Mouse (Mus musculus) liver, embryonic 15.5 days (tissue): ENCODE measurements around the gene Tfap2a. TPM values are rescaled to one million over a fixed set of nuclear protein-coding genes. Genes with fewer than 3 reads are reported as not detected.

Experiments used
- ATAC-seq: fragments of 200-750 bp; cut with Nextera tagmentation; 2 replicates; pipeline ENCODE4 v1.8.0; 2017; ENCODE audit warnings: moderate number of reproducible peaks, mild to moderate bottlenecking, moderate library complexity; ENCODE audit not compliant: insufficient read depth
- H3K27ac ChIP-seq: fragments of 300-500 bp; sonication (generic); replicated peaks from 2 replicates; pipeline ENCODE4 v1.5.1; 2015; ENCODE audit warnings: mild to moderate bottlenecking, inconsistent platforms
- H3K27me3 ChIP-seq: fragments of 300-500 bp; sonication (generic); 2 replicates; pipeline ENCODE4 v1.6.1; 2015; ENCODE audit warnings: mild to moderate bottlenecking, inconsistent platforms
- H3K36me3 ChIP-seq: fragments of 300-500 bp; sonication (generic); replicated peaks from 2 replicates; pipeline ENCODE4 v1.6.1; 2015; ENCODE audit warnings: moderate library complexity, mild to moderate bottlenecking, inconsistent platforms
- H3K4me1 ChIP-seq: fragments of 300-500 bp; sonication (generic); replicated peaks from 2 replicates; pipeline ENCODE4 v1.6.1; 2015; ENCODE audit warnings: inconsistent platforms
- H3K4me2 ChIP-seq: fragments of 300-500 bp; sonication (generic); 2 replicates; pipeline ENCODE4 v1.6.1; 2015; ENCODE audit warnings: moderate library complexity, mild to moderate bottlenecking, inconsistent platforms
- H3K4me3 ChIP-seq: fragments of 300-500 bp; sonication (generic); replicated peaks from 2 replicates; pipeline ENCODE4 v1.5.1; 2015; ENCODE audit warnings: mild to moderate bottlenecking, inconsistent platforms
- H3K9ac ChIP-seq: fragments of 300-500 bp; sonication (generic); 2 replicates; pipeline ENCODE4 v1.6.1; 2015; ENCODE audit warnings: moderate library complexity, mild to moderate bottlenecking, inconsistent platforms
- H3K9me3 ChIP-seq: fragments of 300-500 bp; sonication (generic); replicated peaks from 2 replicates; pipeline ENCODE4 v1.6.1; 2016; ENCODE audit warnings: inconsistent platforms
- WGBS: fragments of 180-500 bp; shearing (Covaris S2); methylation state at CpG from one replicate; pipeline ENCODE4 v1.1.7; 2015; ENCODE audit warnings: mixed read lengths; ENCODE audit not compliant: insufficient replicate concordance; 5-methylcytosine and 5-hydroxymethylcytosine counted together
- polyA plus RNA-seq: library from polyadenylated mRNA; unstranded; fragments of >200 nt; fragmentation: Nextera tagmentation; extraction: Ambion mirVana; gene quantifications from 2 replicates; pipeline ENCODE4 v1.2.1, GENCODE M21; 2015

Gene Tfap2a
- polyA plus RNA-seq, 1 experiment from 2014 or later, result not detected

- H3K4me3 ChIP-seq, result no peak overlapping the region
- 2% methylated on average over 12 of the region's 12 CpGs for WGBS
These were observed 36.5 kb downstream of the Tfap2a start for GRCm38 (mm10) chr13:40701691-40702090.

GRCm38 (mm10) chr13:40685790-40686189, 52.4 kb downstream of the Tfap2a start:
- H3K36me3 ChIP-seq, result no peaks in the 10 kb centered on the region
- no peak overlapping the region for H3K9ac ChIP-seq
- no peak overlapping the region for H3K4me3 ChIP-seq
- H3K27ac ChIP-seq, result no peak overlapping the region
- no peaks in the 10 kb centered on the region for H3K27me3 ChIP-seq
- no peak for ATAC-seq
- H3K4me1 ChIP-seq, result no peaks in the 10 kb centered on the region
- no peak overlapping the region for H3K4me2 ChIP-seq
- 70% methylated on average over 3 of the region's 3 CpGs for WGBS
- no peaks in the 10 kb centered on the region for H3K9me3 ChIP-seq

More at GRCm38 (mm10) chr13:40701691-40702090, 36.5 kb downstream of the Tfap2a start:
- Histone ChIP-seq H3K4me2 (no peak overlapping the region), H3K27me3 (peaks cover 66% of the 10 kb centered on the region), H3K9me3 (no peaks in the 10 kb centered on the region), H3K9ac (no peak overlapping the region), H3K27ac (no peak overlapping the region), H3K36me3 (no peaks in the 10 kb centered on the region), H3K4me1 (no peaks in the 10 kb centered on the region)
- no peak for ATAC-seq

- no peak overlapping the region for H3K27ac ChIP-seq
- 28% methylated on average over 4 of the region's 4 CpGs for WGBS
- H3K9ac ChIP-seq, result no peak overlapping the region
- no peak overlapping the region for H3K4me3 ChIP-seq
- no peak overlapping the region for H3K4me2 ChIP-seq
- ATAC-seq, result no peak
- no peaks in the 10 kb centered on the region for H3K27me3 ChIP-seq
- H3K4me1 ChIP-seq, result no peaks in the 10 kb centered on the region
- H3K9me3 ChIP-seq, result no peaks in the 10 kb centered on the region
- no peaks in the 10 kb centered on the region for H3K36me3 ChIP-seq
These were observed 61.4 kb downstream of the Tfap2a start for GRCm38 (mm10) chr13:40676730-40677129.

Other genes starting within 250 kb of the Tfap2a start
- 1.6 TPM in 2 replicates for gene Gcnt2, start 121.4 kb upstream of the Tfap2a start, polyA plus RNA-seq